Mouse (Mus musculus): ENCODE measurements around the gene Ermp1. TPM values are rescaled to one million over a fixed set of nuclear protein-coding genes. Genes with fewer than 3 reads are reported as not detected.

Ermp1 gene
- 10 to 100 TPM in 1 of 2 experiments, 1 to 10 TPM in 1; 8.9 to 10.5 TPM for total RNA-seq (2021)
- 6.5 and 12.0 TPM in 2 replicates for polyA plus RNA-seq (2012; rRNA removed)
- long read RNA-seq, full-length matches to known transcripts: 1 of 2 reads
- long read RNA-seq, partial matches to known transcripts: 1 of 2 reads
- long read RNA-seq, other reads (novel, unspliced or antisense): 0 of 2 reads

GRCm38 (mm10) chr19:29647651-29648549 is at the start of gene Ermp1:
Gene Ermp1, minus strand, starts transcription at chr19:29648415.
- WGBS: under 1% methylated on average over 90 of the region's 90 CpGs
- TF ChIP-seq CTCF (IDR thresholded peaks at IDR 0.05) (peak; percentile 96; the same call in 1 of the 2 replicates), EP300 (IDR thresholded peaks at IDR 0.05; ENCODE audit: insufficient read depth, low read depth, low read length) (peak; percentile 66; the same call in 1 of the 2 replicates), POLR2A (IDR thresholded peaks at IDR 0.05; ENCODE audit: insufficient read depth, low read depth, low read length) (peak; percentile 73)
- no peaks in the 10 kb centered on the region for H3K79me2 ChIP-seq (replicated peaks; ENCODE audit: control insufficient read depth, insufficient read depth, low read length)
- DNase-seq: peak; percentile 95 to 98
- H3K36me3 ChIP-seq (ENCODE audit: control insufficient read depth, insufficient read depth, low read length): no peaks in the 10 kb centered on the region
- peak within 1 kb of the TSS; percentile 77 for H3K4me3 ChIP-seq
- H3K9ac ChIP-seq (ENCODE audit: low read depth, low read length): peak within 1 kb of the TSS; percentile 96
- intact Hi-C loops (cut with DNase I): no loop called here
- H3K27me3 ChIP-seq (ENCODE audit: control insufficient read depth, insufficient read depth, low read length): no peaks in the 10 kb centered on the region
- peak within 1 kb of the TSS; percentile 82 for H3K27ac ChIP-seq
- no peaks in the 10 kb centered on the region; the same call in 1 of the 2 replicates for H3K4me1 ChIP-seq (ENCODE audit: control insufficient read depth, insufficient read depth, low read length)

DNA sequence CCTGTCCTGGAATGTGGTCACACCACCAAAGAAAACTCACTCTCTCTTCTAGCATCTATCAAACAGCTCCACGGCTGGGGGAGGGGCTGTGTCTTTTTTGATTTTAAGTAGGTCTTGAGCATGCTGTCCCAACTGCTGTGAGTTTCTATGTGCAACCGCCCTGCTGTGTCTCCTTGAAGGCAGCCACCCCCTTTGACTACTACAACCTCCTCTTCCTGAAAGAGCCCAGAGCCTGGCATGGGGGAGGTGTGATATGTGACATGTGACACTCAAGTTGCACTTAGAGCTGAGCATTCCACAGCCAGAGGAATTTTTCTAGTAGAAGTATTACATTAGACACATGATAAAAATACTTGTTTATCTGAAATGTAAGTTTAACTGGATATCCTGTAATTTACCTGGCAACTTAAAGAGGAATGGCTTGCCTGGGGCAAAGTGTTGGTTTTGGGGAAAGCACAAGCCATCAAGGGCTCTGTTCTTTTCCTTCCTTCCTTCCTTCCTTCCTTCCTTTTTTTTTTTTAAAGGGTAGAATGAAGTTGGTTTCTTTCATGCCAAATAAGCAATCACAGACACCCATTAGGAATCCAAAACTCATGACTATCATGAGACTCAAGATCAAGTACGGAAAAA is 49.1 kb upstream of the Ermp1 start, which contains the start of gene Mlana:
Gene Mlana (plus strand): TSS at position 580 of the 630 bp plus-strand sequence.
- no peaks in the 10 kb centered on the region for H3K27me3 ChIP-seq (ENCODE audit: control insufficient read depth, insufficient read depth, low read length)
- H3K27ac ChIP-seq: no peak within 1 kb of the TSS
- TF ChIP-seq POLR2A (IDR thresholded peaks at IDR 0.05; ENCODE audit: insufficient read depth, low read depth, low read length) (no peak), CTCF (IDR thresholded peaks at IDR 0.05) (no peak), EP300 (IDR thresholded peaks at IDR 0.05; ENCODE audit: insufficient read depth, low read depth, low read length) (no peak)
- no peaks in the 10 kb centered on the region for H3K36me3 ChIP-seq (ENCODE audit: control insufficient read depth, insufficient read depth, low read length)
- H3K4me3 ChIP-seq: no peak within 1 kb of the TSS
- H3K79me2 ChIP-seq (replicated peaks; ENCODE audit: control insufficient read depth, insufficient read depth, low read length): no peaks in the 10 kb centered on the region
- no peaks in the 10 kb centered on the region for H3K4me1 ChIP-seq (ENCODE audit: control insufficient read depth, insufficient read depth, low read length)
- no peak for DNase-seq
- 32% methylated on average over 3 of the region's 3 CpGs for WGBS
- H3K9ac ChIP-seq (ENCODE audit: low read depth, low read length): no peak within 1 kb of the TSS
- intact Hi-C loops (cut with DNase I): no loop called here

DNA sequence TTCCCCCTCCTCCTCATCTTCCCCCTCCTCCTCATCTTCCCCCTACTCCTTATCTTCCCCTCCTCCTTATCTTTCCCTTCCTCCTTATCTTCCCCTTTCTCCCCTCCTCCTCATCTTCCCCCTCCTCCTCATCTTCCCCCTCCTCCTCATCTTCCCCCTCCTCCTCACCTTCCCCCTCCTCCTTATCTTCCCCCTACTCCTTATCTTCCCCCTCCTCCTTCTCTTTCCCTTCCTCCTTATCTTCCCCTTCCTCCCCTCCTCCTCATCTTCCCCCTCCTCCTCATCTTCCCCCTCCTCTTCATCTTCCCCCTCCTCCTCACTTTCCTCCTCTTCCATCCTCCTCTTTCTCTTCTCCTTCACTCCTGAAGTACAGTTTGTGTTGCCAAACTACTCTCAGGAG is 48.6 kb upstream of the Ermp1 start:
- Histone ChIP-seq H3K36me3 (ENCODE audit: control insufficient read depth, insufficient read depth, low read length) (no peaks in the 10 kb centered on the region), H3K27ac (no peak overlapping the region), H3K9ac (ENCODE audit: low read depth, low read length) (no peak overlapping the region), H3K4me1 (ENCODE audit: control insufficient read depth, insufficient read depth, low read length) (no peaks in the 10 kb centered on the region), H3K79me2 (replicated peaks; ENCODE audit: control insufficient read depth, insufficient read depth, low read length) (no peaks in the 10 kb centered on the region), H3K27me3 (ENCODE audit: control insufficient read depth, insufficient read depth, low read length) (no peaks in the 10 kb centered on the region), H3K4me3 (no peak overlapping the region)
- TF ChIP-seq EP300 (IDR thresholded peaks at IDR 0.05; ENCODE audit: insufficient read depth, low read depth, low read length) (no peak), CTCF (IDR thresholded peaks at IDR 0.05) (no peak), POLR2A (IDR thresholded peaks at IDR 0.05; ENCODE audit: insufficient read depth, low read depth, low read length) (no peak)
- no peak for DNase-seq
- intact Hi-C loops (cut with DNase I): no loop called here

- WGBS: 90% methylated on average over 4 of the region's 4 CpGs
- Histone ChIP-seq H3K4me1 (ENCODE audit: control insufficient read depth, insufficient read depth, low read length) (no peaks in the 10 kb centered on the region), H3K36me3 (ENCODE audit: control insufficient read depth, insufficient read depth, low read length) (no peaks in the 10 kb centered on the region), H3K4me3 (no peak overlapping the region), H3K79me2 (replicated peaks; ENCODE audit: control insufficient read depth, insufficient read depth, low read length) (no peaks in the 10 kb centered on the region), H3K9ac (ENCODE audit: low read depth, low read length) (no peak overlapping the region), H3K27ac (no peak overlapping the region), H3K27me3 (ENCODE audit: control insufficient read depth, insufficient read depth, low read length) (no peaks in the 10 kb centered on the region)
- intact Hi-C loops (cut with DNase I): no loop called here
- DNase-seq: no peak
- TF ChIP-seq EP300 (IDR thresholded peaks at IDR 0.05; ENCODE audit: insufficient read depth, low read depth, low read length) (no peak), CTCF (IDR thresholded peaks at IDR 0.05) (no peak), POLR2A (IDR thresholded peaks at IDR 0.05; ENCODE audit: insufficient read depth, low read depth, low read length) (no peak)
Measured at GRCm38 (mm10) chr19:29696309-29696708, 48.1 kb upstream of the Ermp1 start.

DNA sequence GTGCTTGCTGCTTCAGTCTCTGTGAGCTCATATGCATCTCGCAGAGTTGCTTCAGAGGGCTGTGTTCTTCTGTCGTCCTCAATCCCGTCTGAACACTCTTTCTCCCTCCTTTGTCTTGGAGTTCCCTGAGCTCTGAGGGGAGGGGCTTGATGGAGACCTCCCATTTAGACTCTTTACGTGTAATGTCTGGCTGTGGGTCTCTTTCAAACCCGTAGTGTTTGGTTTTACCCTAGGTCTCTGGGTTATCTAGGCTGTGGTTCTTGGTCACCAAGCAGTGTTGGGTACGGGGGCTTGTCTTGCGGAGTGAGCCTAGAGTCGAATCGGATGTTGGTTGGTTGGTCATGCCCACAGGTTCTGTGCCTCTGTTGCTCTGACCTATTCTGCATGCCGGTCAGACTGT is 46.9 kb upstream of the Ermp1 start:
- TF ChIP-seq CTCF (IDR thresholded peaks at IDR 0.05) (no peak), EP300 (IDR thresholded peaks at IDR 0.05; ENCODE audit: insufficient read depth, low read depth, low read length) (no peak), POLR2A (IDR thresholded peaks at IDR 0.05; ENCODE audit: insufficient read depth, low read depth, low read length) (no peak)
- Histone ChIP-seq H3K79me2 (replicated peaks; ENCODE audit: control insufficient read depth, insufficient read depth, low read length) (no peaks in the 10 kb centered on the region), H3K4me3 (no peak overlapping the region), H3K27me3 (ENCODE audit: control insufficient read depth, insufficient read depth, low read length) (no peaks in the 10 kb centered on the region), H3K9ac (ENCODE audit: low read depth, low read length) (no peak overlapping the region), H3K27ac (no peak overlapping the region), H3K4me1 (ENCODE audit: control insufficient read depth, insufficient read depth, low read length) (no peaks in the 10 kb centered on the region), H3K36me3 (ENCODE audit: control insufficient read depth, insufficient read depth, low read length) (no peaks in the 10 kb centered on the region)
- no peak for DNase-seq
- 93% methylated on average over 10 of the region's 10 CpGs for whole genome bisulfite sequencing
- intact Hi-C loops (cut with DNase I): no loop called here

Measured in heart, adult 2 months (tissue).